Mouse (Mus musculus) erythroblast, adult 5-6 weeks (primary cell): ENCODE data around the gene Olfr543. TPM values are rescaled to one million over a fixed set of nuclear protein-coding genes. Genes with fewer than 3 reads are reported as not detected.
"Not testable (repeated sequence)": the region's sequence is repeated elsewhere in the genome, so short reads cannot be mapped to it uniquely, and the experiment has no call there.

Experiments used
- ATAC-seq: replicated peaks from 2 replicates; pipeline ENCODE4 v1.8.0; 2016; ENCODE audit warnings: moderate number of reproducible peaks, mild to moderate bottlenecking, moderate TSS enrichment, inconsistent platforms; ENCODE audit not compliant: poor library complexity, low FRiP score, severe bottlenecking
- total RNA-seq, 2 experiments: library from RNA; stranded (forward) in 1 of 2; stranded (reverse) in 1 of 2; fragments of 150-400 nt in 1 of 2; fragments of 200-764, 138-1000 nt in 1 of 2; gene quantifications; 2 replicates each; pipeline versions ENCODE4 v1.2.3 to v1.2.4; 2015 to 2017; ENCODE audit warnings: low replicate concordance in 2 of 2

The Olfr543 gene
- total RNA-seq (2015; ENCODE audit: low replicate concordance) (not detected in 2 replicates), total RNA-seq (2017; ENCODE audit: low replicate concordance) (not detected in 2 replicates)

DNA sequence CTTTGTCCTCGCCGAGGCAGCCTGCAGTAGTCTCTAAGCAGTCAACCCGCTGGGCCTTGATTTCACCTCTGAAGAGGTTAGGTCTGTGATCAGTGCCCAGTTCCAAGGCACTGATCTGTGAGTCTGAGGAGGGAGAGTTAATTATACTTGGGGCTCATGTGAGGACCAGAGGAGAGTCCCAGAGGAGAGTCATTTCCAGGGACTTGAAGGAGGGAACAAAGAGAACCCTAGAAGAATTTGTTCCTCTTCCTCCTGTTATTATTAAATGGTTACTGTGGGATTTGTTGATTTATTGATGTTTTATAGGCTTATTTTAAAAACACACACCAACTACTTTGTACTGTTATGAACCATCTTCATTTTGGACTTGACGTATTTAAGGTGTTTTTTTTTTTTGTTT lies at the start of gene Olfr543:
Gene Olfr543, minus strand, starts transcription at position 101 of the 400 bp plus-strand sequence.
- ATAC-seq, result no peak

GRCm38 (mm10) chr7:102529052-102529451 lies 47.6 kb upstream of the Olfr543 start:
- ATAC-seq, result no peak

DNA sequence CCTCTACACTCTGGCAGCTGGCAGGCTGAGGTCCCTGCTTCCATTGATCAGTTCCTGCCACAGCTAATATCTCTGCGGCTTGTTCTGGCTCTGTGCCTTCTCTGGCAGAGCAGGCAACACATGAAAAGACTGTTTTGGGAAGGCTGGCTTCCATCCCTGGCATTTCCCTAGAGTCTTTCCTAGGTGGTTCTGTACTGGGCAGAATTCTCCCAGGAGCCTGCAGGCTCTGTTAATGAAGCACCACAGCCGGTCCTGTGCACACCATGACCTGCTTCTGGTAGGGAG lies 35.5 kb upstream of the Olfr543 start:
- no peak for ATAC-seq

- no peak for ATAC-seq
These were observed 35.0 kb upstream of the Olfr543 start for GRCm38 (mm10) chr7:102516261-102517050.

GRCm38 (mm10) chr7:102514144-102514543 lies 32.7 kb upstream of the Olfr543 start:
- no peak for ATAC-seq

DNA sequence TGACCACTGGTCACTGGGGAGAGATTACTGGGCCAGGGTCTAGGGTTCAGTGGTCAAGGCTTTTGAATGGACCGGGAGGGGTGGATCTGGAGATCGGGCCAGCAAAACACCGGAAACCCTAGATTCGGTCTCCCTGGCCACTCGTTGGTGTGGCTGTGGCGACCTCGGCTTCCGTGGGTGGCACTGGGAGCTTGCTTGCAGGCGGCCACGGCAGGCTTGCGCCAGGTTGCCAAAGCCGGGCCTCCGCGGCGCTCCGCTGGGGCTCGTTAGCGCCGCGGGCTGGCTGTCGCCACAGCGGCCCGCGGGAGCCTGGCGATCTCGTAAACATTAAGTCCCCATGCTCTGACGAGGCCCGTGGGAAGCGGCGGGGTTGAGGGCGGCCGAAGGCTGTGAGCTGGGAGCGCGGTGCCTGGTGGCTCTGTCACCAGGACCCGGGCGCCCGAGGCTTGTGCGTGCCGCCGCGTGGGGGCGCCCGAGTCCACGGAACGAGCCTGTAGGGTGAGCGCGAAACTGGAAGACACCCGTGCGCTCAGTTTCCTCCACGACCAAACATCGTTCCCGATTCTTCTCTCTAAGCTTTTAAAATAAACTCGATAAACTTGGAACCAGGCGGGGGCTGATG lies 31.4 kb upstream of the Olfr543 start:
- ATAC-seq, result peak; percentile 58; the same call in 1 of the 2 replicates

DNA sequence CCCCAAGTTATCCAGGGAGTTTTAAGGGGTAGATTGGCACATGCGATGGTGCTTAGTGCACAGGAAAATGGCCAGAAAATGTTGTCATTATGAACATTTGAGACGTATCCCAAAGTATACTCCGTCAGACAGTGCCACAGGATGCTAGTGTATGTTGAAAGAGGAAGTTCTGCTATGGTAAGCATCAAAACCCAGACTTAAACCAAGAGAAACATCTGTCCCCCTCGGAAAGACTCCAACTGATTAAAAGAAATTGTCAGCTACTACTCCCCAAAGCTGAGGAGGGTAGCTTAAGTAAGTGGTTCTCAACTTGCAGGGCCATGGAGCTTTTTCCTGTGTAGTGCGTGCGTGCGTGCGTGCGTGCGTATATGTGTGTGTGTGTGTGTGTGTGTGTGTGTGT lies 30.4 kb upstream of the Olfr543 start:
- ATAC-seq, result no peak

GRCm38 (mm10) chr7:102509726-102510125 lies 28.2 kb upstream of the Olfr543 start:
- ATAC-seq, result no peak

GRCm38 (mm10) chr7:102508666-102509065 lies 27.2 kb upstream of the Olfr543 start:
- ATAC-seq, result no peak

GRCm38 (mm10) chr7:102508066-102508465 lies 26.6 kb upstream of the Olfr543 start:
- no peak for ATAC-seq

- peak; percentile 80 for ATAC-seq
These were observed 25.4 kb upstream of the Olfr543 start for GRCm38 (mm10) chr7:102506848-102507247.

GRCm38 (mm10) chr7:102501986-102502385 lies 20.5 kb upstream of the Olfr543 start:
- no peak for ATAC-seq

GRCm38 (mm10) chr7:102499473-102499872 lies 18.0 kb upstream of the Olfr543 start, which contains the start of gene Olfr545:
Olfr545 (minus strand) TSS chr7:102499573.
- ATAC-seq, result no peak

DNA sequence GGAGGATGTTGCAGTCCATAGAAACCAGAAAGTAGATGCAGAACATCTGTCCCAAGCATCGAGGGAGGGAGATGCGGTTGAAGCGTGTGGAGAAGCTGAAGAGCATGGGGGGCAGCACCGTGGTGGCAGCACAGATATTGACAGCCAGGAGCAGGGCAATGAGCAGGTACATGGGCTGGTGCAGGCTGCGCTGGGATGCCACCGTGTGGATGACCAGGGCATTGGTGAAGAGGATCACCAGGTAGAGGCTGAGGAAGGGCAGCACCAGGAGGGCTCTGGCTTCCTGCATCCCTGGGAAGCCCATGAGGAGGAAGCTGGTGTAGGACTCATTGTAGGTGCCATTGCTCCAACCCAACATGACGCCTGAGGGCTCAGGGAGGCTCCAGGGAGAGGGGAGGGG lies 12.9 kb upstream of the Olfr543 start:
- ATAC-seq, result peak; percentile 46

DNA sequence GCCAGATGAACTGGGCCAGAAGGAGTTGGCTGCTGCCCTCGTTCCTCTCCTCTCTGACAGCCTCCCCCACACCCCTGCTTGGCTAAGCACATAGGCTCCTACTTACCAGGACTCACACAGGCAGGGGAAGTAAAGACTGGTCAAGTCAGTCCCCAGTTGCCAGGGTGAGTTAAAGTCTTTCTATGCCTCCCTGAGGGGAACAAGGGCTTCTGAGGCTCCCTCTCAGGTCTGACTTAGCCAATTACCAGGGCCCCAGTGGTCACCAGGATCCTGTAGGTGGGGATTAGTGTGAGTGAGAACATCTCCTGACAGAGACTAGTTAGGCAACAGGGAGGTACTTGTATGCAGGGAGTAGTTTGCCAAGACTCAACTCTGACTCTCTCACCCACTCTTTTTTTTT lies 6.7 kb upstream of the Olfr543 start, which contains the start of gene Olfr544:
Gene Olfr544, minus strand, starts transcription at position 153 of the 400 bp plus-strand sequence.
- no peak for ATAC-seq

GRCm38 (mm10) chr7:102486105-102486504 lies 4.6 kb upstream of the Olfr543 start:
- ATAC-seq, result no peak

GRCm38 (mm10) chr7:102484766-102485165 lies 3.3 kb upstream of the Olfr543 start:
- ATAC-seq, result not testable (repeated sequence)

GRCm38 (mm10) chr7:102483665-102484064 lies 2.2 kb upstream of the Olfr543 start:
- ATAC-seq, result no peak

GRCm38 (mm10) chr7:102480821-102481220 lies 658 bp downstream of the Olfr543 start:
- ATAC-seq, result no peak

DNA sequence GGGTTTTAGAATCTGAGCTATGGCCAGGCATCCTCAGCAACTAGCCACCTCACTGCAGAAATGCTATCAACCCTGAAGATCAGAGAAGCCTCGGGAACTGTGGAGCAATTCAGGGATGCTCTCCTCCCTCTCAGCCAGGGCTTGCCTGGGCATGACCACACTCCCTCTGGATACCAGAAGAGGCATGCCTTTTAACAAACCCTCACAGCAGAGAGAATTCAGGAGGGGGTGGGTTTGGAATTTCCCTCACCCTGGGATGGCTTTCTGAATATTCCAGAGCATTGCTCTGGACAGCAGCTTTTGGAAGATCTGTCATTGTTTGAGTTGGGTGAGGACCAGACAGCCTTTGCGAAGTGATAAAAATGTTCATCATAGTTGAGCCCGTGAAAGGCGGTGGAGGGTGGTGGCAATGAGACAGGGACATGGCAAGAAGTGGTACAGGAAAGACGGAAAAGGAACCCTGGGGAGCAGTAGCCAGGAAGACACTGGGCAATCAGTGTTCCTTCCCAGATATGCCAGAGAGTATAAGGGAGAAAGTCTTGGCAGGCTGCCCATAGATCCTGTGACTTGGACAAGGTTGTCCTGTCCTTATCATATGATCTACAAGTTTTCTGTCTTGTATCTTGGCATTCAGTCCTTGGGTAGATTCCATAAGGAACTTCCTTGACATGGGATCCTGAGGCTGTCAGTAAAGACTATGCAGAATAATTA lies 2.0 kb downstream of the Olfr543 start:
- no peak for ATAC-seq

GRCm38 (mm10) chr7:102478926-102479325 lies 2.6 kb downstream of the Olfr543 start:
- ATAC-seq, result no peak
